Mouse (Mus musculus) liver, postnatal 0 days (tissue): ENCODE measurements around the gene Add1.
"Not testable (repeated sequence)": the region's sequence is repeated elsewhere in the genome, so short reads cannot be mapped to it uniquely, and the experiment has no call there.

ENCODE experiments used
- CTCF ChIP-seq: sonication (generic); IDR thresholded peaks from 2 replicates; pipeline ENCODE4 v1.5.1; 2016; ENCODE audit warnings: antibody characterized with exemption, low read depth
- EP300 ChIP-seq: IDR thresholded peaks from 2 replicates; pipeline ENCODE4 v1.6.1; 2016; ENCODE audit warnings: antibody characterized with exemption, low read depth, mild to moderate bottlenecking

GRCm38 (mm10) chr5:34581671-34582313 is 8.3 kb downstream of the Add1 start:
- TF ChIP-seq CTCF: not testable (repeated sequence)
- 0 out of 2 replicates have a peak, but pooled peaks have one; percentile 38 for TF ChIP-seq EP300
